Mouse (Mus musculus): Measurements from ENCODE around the gene Rtbdn.

DNA sequence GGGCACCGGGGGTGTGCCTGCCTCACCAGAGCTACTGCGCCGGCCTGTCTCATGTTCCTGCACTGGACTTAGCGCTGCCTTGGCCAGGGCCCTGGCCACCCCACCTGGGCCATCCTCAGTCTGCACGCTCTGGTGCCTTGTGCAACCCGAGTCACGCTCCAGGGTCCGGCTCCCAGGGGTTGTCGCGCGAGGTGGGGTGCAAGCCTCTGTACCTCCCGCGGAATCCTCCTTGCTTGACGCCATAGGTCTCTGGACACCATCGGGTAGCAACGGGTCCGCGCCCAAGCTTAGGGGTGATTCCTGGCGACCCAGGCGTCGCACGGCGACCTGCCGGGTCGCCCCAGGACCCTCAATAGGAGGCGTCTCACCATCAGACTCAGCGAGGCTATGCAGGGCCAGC lies 34.4 kb upstream of the Rtbdn start:
- TF ChIP-seq CHD2 (IDR thresholded peaks at IDR 0.05; ENCODE audit: low read depth, low read length) (no peak), HCFC1 (IDR thresholded peaks at IDR 0.05; ENCODE audit: borderline replicate concordance, insufficient read depth, low read length) (no peak), ZNF384 (IDR thresholded peaks at IDR 0.05; ENCODE audit: low read depth, low read length) (no peak), MAFK (IDR thresholded peaks at IDR 0.05; ENCODE audit: insufficient read depth, low read depth, low read length) (no peak), ZC3H11A (IDR thresholded peaks at IDR 0.05; ENCODE audit: borderline replicate concordance, low read depth, low read length) (no peak)

Data from ES-E14 (cell line).